Mouse (Mus musculus) lung, embryonic 16.5 days (tissue): Measurements from ENCODE around the gene Gm47283. TPM values are rescaled to one million over a fixed set of nuclear protein-coding genes. Genes with fewer than 3 reads are reported as not detected.
A peak's percentile ranks its signal among the peaks of the same experiment; 100 is the strongest.
"Not testable (repeated sequence)": the region's sequence is repeated elsewhere in the genome, so short reads cannot be mapped to it uniquely, and the experiment has no call there.

ENCODE experiments used
- ATAC-seq: fragments of 200-750 bp; cut with Nextera tagmentation; 2 replicates; pipeline ENCODE4 v1.8.0; 2017; ENCODE audit warnings: low read depth, mild to moderate bottlenecking, moderate library complexity
- H3K27ac ChIP-seq: fragments of 300-500 bp; sonication (generic); 2 replicates; pipeline ENCODE4 v1.5.1; 2014; ENCODE audit warnings: mild to moderate bottlenecking, control low read depth, low read length
- H3K27me3 ChIP-seq: fragments of 300-500 bp; sonication (generic); 2 replicates; pipeline ENCODE4 v1.6.1; 2014; ENCODE audit warnings: low read depth, low read length, mixed read lengths; ENCODE audit not compliant: control insufficient read depth, insufficient read depth
- H3K36me3 ChIP-seq: fragments of 300-500 bp; sonication (generic); 2 replicates; pipeline ENCODE4 v1.6.1; 2014; ENCODE audit warnings: low read length; ENCODE audit not compliant: control insufficient read depth, insufficient read depth
- H3K4me1 ChIP-seq: fragments of 300-500 bp; sonication (generic); replicated peaks from 2 replicates; pipeline ENCODE4 v1.6.1; 2014; ENCODE audit warnings: low read length, mixed read lengths; ENCODE audit not compliant: control insufficient read depth, insufficient read depth
- H3K4me2 ChIP-seq: fragments of 300-500 bp; sonication (generic); 2 replicates; pipeline ENCODE4 v1.6.1; 2014; ENCODE audit warnings: low read depth, low read length, control low read depth
- H3K4me3 ChIP-seq: fragments of 300-500 bp; sonication (generic); 2 replicates; pipeline ENCODE4 v1.5.1; 2014; ENCODE audit warnings: mild to moderate bottlenecking, low read length, control low read depth
- H3K9ac ChIP-seq: fragments of 300-500 bp; sonication (generic); 2 replicates; pipeline ENCODE4 v1.6.1; 2014; ENCODE audit warnings: low read length, control low read depth
- H3K9me3 ChIP-seq: fragments of 300-500 bp; sonication (generic); 2 replicates; pipeline ENCODE4 v1.6.1; 2016; ENCODE audit warnings: low read length; ENCODE audit not compliant: control insufficient read depth
- WGBS: fragments of 180-500 bp; shearing (Covaris S2); extraction: QIAGEN DNeasy Blood & Tissue Kit; methylation state at CpG from one replicate; pipeline ENCODE4 v1.1.7; 2014; 5-methylcytosine and 5-hydroxymethylcytosine counted together
- polyA plus RNA-seq: library from polyadenylated mRNA; unstranded; fragments of >200 nt; fragmentation: Nextera tagmentation; extraction: Ambion mirVana; gene quantifications from 2 replicates; pipeline ENCODE4 v1.2.1, GENCODE M21; 2015

Gene Gm47283
- polyA plus RNA-seq, 1 experiment from 2014 or later: not detected

DNA sequence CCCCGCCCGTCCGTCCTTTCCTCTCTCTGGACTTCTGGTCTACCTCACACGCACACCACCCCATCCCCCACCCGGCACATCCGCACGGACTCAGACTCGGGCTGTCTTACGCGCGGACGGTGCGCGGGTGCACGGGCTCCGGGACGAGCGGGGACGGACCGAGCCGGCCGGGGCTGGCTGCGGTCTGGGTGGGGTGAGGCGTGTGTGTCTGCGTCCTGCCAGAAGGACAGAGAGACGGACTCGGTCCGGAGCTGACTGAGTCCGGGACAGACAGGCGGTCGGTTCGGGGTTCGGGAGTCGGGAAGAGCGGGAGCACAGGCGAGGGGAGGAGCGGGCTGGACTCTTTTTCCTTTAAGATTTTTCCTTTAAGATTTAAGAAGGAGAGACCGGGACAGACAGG is 43.5 kb upstream of the Gm47283 start:
- peak; percentile 50 for ATAC-seq
- not testable (repeated sequence) for H3K4me3 ChIP-seq, H3K27me3 ChIP-seq, H3K27ac ChIP-seq, H3K9ac ChIP-seq, H3K4me1 ChIP-seq, H3K4me2 ChIP-seq
- Histone ChIP-seq H3K9me3 (peaks cover 43% of the 10 kb centered on the region), H3K36me3 (peaks cover 43% of the 10 kb centered on the region)
- 80% methylated on average over 38 of the region's 38 CpGs for WGBS

DNA sequence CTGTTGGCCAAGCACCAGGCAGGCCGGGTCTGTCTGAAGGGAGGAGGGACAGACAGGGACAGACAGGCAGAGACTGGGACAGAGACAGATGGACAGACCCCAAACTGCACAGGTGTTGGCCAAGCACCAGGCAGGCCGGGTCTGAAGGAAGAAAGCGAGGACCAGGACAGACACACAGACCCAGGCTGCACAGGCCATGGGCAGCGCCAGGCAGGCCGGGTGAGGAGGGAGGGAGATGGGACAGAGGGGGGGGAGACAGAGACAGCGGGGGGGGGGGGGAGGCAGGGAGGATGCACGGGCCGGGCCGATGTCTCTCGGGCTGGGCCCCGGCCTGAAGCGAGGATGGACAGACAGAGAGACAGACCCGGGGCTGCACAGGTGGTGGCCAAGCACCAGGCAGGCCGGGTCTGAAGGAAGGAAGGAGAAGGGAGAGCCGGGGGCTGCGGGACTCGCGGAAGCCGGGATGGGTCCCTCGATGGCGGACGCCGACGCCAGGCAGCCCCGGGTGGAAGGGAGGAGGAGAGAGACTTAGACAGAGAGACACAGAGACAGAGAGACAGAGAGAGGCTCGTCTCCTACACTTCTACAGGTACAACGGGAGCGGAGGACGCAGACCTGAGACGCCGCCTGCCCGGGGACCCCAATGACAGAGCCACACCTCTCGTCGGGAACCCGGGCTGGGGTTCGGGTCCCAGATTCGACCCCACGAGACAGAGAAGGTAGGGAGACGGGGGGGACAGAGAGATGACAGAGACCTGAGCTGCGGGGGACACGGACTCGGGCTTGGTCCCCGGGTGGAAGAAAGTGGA is 42.9 kb upstream of the Gm47283 start:
- H3K9me3 ChIP-seq: peaks cover 43% of the 10 kb centered on the region
- peak; percentile 40 for ATAC-seq
- H3K9ac ChIP-seq, H3K4me3 ChIP-seq, H3K4me1 ChIP-seq, H3K4me2 ChIP-seq, H3K27ac ChIP-seq, H3K27me3 ChIP-seq: not testable (repeated sequence)
- 85% methylated on average over 43 of the region's 43 CpGs for WGBS
- peaks cover 43% of the 10 kb centered on the region for H3K36me3 ChIP-seq

DNA sequence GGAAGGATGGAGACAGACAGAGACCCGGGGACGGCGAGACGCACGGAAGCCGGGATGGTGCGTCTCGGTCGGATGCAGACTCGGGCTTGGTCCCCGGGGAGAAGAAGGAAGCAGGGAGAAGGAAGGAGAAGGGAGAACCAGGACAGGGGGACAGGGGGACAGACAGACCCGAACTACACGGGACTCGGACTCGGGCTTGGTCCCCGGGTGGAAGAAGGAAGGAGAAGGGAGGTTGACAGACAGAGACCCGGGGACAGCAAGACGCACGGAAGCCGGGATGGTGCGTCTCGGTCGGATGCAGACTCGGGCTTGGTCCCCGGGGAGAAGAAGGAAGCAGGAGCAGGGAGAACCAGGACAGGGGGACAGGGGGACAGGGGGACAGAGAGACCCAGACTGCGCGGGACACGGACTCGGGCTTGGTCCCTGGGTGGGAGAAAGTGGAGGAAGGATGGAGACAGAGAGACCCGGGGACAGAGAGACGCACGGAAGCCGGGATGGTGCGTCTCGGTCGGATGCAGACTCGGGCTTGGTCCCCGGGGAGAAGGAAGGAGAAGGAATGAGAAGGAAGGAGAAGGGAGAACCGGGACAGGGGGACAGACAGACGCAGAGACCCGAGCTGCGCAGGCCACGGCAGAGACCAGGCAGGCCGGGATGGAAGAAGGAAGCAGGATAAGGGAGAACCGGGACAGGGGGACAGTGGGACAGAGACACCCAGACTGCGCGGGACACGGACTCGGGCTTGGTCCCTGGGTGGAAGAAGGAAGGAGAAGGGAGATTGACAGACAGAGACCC is 42.1 kb upstream of the Gm47283 start:
- H3K9ac ChIP-seq, H3K4me2 ChIP-seq, H3K4me1 ChIP-seq, ATAC-seq, H3K4me3 ChIP-seq, H3K27me3 ChIP-seq, H3K27ac ChIP-seq: not testable (repeated sequence)
- Histone ChIP-seq H3K36me3 (peaks cover 43% of the 10 kb centered on the region), H3K9me3 (peaks cover 43% of the 10 kb centered on the region)
- 86% methylated on average over 49 of the region's 49 CpGs for WGBS

DNA sequence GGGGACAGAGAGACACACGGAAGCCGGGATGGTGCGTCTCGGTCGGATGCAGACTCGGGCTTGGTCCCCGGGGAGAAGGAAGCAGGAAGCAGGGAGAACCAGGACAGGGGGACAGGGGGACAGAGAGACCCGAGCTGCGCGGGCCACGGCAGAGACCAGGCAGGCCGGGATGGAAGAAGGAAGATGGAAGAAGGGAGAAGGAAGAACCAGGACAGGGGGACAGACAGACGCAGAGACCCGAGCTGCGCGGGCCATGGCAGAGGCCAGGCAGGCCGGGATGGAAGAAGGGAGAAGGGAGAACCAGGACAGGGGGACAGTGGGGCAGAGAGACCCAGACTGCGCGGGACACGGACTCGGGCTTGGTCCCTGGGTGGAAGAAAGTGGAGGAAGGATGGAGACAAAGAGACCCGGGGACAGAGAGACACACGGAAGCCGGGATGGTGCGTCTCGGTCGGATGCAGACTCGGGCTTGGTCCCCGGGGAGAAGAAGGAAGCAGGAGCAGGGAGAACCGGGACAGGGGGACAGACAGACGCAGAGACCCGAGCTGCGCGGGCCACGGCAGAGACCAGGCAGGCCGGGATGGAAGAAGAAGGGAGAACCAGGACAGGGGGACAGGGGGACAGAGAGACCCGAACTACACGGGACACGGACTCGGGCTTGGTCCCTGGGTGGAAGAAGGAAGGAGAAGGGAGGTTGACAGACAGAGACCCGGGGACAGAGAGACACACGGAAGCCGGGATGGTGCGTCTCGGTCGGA is 41.3 kb upstream of the Gm47283 start:
- H3K27me3 ChIP-seq, H3K4me2 ChIP-seq, H3K4me1 ChIP-seq, ATAC-seq, H3K9ac ChIP-seq, H3K4me3 ChIP-seq, H3K27ac ChIP-seq: not testable (repeated sequence)
- peaks cover 43% of the 10 kb centered on the region for H3K36me3 ChIP-seq
- 81% methylated on average over 40 of the region's 46 CpGs for WGBS
- peaks cover 43% of the 10 kb centered on the region for H3K9me3 ChIP-seq

DNA sequence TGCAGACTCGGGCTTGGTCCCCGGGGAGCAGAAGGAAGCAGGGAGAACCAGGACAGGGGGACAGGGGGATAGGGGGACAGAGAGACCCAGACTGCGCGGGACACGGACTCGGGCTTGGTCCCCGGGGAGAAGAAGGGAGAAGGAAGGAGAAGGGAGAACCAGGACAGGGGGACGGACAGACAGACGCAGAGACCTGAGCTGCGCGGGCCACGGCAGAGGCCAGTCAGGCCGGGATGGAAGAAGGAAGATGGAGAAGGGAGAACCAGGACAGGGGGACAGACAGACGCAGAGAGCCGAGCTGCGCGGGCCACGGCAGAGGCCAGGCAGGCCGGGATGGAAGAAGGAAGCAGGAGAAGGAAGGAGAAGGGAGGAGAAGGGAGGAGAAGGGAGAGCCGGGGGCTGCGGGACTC is 40.7 kb upstream of the Gm47283 start:
- no peak overlapping the region for H3K27ac ChIP-seq
- no peaks in the 10 kb centered on the region for H3K27me3 ChIP-seq
- WGBS: 83% methylated on average over 2 of the region's 21 CpGs
- no peak overlapping the region for H3K9ac ChIP-seq
- no peak for ATAC-seq
- H3K4me1 ChIP-seq: no peaks in the 10 kb centered on the region
- no peak overlapping the region for H3K4me2 ChIP-seq
- peaks cover 42% of the 10 kb centered on the region for H3K9me3 ChIP-seq
- H3K4me3 ChIP-seq: no peak overlapping the region
- peaks cover 40% of the 10 kb centered on the region for H3K36me3 ChIP-seq

DNA sequence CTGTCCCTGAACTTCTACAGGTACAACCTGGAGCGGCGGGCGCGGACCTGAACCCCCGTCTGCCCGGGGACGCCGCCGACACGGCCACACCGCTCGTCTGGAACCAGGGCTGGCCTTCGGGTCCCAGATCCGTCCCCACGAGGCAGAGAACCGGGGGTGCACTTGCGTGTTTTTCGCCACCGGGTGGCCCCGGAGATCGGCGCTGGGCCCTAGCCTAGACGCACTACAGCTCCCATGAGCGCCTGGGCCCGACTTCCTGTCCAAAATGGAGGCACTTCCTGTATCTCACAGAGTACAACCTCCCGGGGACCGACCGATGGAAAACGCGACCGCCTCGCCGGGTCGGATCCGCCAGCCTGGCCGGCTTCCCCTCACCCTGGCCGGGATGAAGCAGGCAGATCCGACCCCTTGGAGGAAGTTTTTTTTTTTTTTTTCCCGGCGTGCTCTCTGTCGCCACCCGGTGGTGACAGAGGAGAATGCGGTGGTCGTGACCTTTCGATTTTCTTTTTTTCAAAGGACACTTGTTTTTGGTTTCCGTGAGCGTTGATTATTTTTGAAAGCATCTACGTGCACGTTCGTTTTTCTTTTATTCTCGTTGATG is 40.1 kb upstream of the Gm47283 start:
- H3K4me3 ChIP-seq: peak overlapping the region; percentile 19
- H3K9ac ChIP-seq: not testable (repeated sequence)

DNA sequence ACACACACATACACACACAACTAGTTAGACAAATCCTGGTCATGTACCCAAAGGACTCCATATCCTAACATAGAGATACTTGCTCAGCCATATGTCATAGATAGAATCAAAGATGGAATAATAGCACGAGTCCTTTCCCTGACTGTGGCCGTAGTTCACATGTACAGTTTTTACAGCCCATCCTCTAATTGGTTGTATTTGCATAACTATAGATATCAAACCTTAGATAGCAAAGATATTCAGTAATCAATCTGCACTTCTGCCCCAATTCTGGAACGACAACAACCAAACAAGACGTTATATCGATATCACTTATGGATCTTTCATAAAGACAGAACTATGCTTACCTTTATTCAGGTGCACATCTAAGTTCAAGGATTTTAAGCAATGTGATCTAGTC is 39.3 kb upstream of the Gm47283 start:
- H3K36me3 ChIP-seq: peaks cover 27% of the 10 kb centered on the region
- not testable (repeated sequence) for ATAC-seq

More for the DNA sequence above, 40.1 kb upstream of the Gm47283 start:
- Histone ChIP-seq H3K27ac (0 out of 2 replicates have a peak overlapping the region, but pooled peaks have one; percentile 7), H3K36me3 (peaks cover 34% of the 10 kb centered on the region), H3K9me3 (peaks cover 36% of the 10 kb centered on the region)
- not testable (repeated sequence) for H3K27me3 ChIP-seq, H3K4me1 ChIP-seq, H3K4me2 ChIP-seq
- WGBS: 60% methylated on average over 51 of the region's 51 CpGs
- ATAC-seq: peak; percentile 90

DNA sequence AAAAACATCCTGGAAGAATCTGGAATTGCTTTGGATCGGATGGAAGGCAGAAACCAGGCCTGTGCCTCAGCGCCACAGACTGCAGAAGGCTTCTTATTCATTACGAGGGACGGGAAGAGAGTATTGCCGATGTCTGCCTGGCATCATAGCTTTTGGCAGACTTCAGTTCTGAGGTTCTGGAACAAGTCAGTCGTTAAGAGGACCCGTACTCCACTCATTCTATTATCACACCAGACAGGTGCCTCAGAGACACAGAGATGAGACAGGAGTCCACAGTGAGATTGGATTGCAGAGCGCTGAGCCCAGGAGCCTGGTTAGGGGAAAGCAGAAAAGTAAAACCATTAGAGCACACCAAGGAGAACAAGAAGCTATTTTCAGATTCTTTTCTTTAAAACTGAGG is 29.8 kb upstream of the Gm47283 start, which contains the start of gene Gm21860:
TSS of gene Gm21860 (minus strand) at position 101 of the 400 bp plus-strand sequence.
- no CpG with 5 or more reads among the region's 8 CpGs for WGBS
- not testable (repeated sequence) for H3K4me1 ChIP-seq, H3K4me2 ChIP-seq, H3K27ac ChIP-seq, H3K27me3 ChIP-seq, H3K9me3 ChIP-seq, H3K36me3 ChIP-seq, H3K4me3 ChIP-seq, ATAC-seq, H3K9ac ChIP-seq

More for the DNA sequence above, 39.3 kb upstream of the Gm47283 start:
- not testable (repeated sequence) for H3K4me3 ChIP-seq, H3K27ac ChIP-seq, H3K4me1 ChIP-seq, H3K4me2 ChIP-seq, H3K27me3 ChIP-seq, H3K9ac ChIP-seq
- peaks cover 28% of the 10 kb centered on the region for H3K9me3 ChIP-seq
- WGBS: 90% methylated on average over 5 of the region's 5 CpGs
